Mouse (Mus musculus): ENCODE measurements around the gene Tax1bp3.

DNA sequence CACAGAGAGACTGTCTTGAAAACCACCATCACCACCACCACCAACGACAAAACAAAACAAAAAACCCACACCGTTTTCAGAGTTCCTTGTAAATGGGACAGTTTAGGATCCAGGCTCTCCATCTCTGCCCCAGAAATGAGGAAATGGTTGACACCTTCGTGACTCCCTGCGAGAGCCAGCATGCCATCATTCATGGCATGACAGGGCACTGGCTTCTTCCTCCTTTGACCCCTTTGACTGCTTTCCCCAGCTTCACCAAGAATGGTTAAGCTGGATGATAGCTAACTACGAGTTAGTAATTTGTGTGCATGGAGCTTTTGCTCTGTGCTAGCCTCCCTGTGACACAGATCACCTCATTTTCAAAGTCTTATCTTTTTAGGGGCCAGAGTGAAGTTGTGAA is 14.6 kb upstream of the Tax1bp3 start:
- TF ChIP-seq CTCF (IDR thresholded peaks at IDR 0.05; ENCODE audit: extremely low read depth, insufficient read length, insufficient replicate concordance, low read depth, low read length): no peak
- no peak for TF ChIP-seq POLR2A (IDR thresholded peaks at IDR 0.05; ENCODE audit: low read depth, low read length)
